Mouse (Mus musculus): ENCODE measurements at regions not wholly inside any gene's neighbourhood (a gene's known extent, or its start where the extent isn't known, plus 50 kb on each side); places are given as distances from the start of the nearest gene placed in this dataset.

DNA sequence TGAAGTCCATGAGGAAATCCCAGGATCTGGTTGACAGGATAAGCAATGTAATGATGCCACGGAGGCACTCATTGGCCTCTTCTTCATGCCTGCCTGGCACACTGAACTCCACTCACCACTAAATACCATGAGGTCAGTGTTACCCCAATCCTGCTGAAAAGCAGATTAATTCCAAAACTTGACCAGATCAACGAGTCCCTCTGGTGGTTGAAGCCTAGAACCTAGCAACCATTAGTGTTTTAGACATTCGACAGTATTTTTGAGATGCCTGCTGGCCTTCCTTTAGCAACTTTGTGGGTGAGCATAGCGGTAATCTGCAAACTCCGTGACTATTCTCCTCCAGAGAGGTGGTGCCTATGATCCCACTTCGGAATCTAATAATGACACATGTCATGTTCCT lies 92.3 kb upstream of the Prok2 start:
- no peak for DNase-seq

- no peak for DNase-seq
Observed at GRCm38 (mm10) chr6:99817245-99817644, 91.1 kb upstream of the Prok2 start.

DNA sequence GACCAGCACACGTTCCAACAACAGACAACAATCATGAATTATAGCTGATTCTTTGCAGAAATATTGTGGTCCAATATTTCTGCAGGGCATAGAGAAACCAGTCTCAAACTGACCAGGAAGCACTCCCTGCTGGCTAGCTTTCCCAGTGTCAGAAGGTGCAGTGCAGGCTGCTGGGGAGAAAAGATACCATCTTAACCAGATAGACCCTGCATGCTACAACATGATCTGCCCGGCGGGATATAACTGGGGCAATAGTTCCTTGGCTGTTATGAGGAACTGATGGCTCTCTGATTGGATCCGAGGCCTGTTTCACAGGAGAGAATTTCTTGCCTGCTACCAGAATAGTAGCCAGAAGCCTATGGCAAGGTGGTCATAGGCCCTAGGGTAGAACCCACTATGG lies 86.9 kb upstream of the Prok2 start:
- DNase-seq, result no peak

DNA sequence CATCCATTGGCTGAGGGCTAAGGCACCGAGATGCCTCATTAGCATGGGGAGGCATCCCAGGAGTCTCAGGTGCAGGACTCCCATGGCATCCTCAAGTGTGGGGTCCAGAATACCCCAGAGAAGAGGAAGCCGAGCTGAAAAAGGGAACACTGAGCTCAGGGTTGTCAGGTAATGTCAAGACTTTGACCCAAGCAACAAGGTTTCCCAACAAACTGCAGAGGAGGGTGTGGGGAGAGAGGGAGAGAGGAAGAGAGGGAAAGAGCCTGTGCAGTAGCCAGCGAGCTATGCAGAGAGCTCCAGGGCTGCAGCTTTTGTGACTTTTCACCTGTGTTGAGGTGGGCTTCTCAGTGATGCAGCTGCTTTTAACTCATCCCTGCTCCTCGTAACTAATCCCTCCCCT lies 85.7 kb upstream of the Prok2 start:
- DNase-seq, result no peak

GRCm38 (mm10) chr6:99810974-99811798 lies 85.0 kb upstream of the Prok2 start:
- DNase-seq, result peak; percentile 82

GRCm38 (mm10) chr6:99804905-99805245 lies 78.7 kb upstream of the Prok2 start:
- DNase-seq, result no peak

DNA sequence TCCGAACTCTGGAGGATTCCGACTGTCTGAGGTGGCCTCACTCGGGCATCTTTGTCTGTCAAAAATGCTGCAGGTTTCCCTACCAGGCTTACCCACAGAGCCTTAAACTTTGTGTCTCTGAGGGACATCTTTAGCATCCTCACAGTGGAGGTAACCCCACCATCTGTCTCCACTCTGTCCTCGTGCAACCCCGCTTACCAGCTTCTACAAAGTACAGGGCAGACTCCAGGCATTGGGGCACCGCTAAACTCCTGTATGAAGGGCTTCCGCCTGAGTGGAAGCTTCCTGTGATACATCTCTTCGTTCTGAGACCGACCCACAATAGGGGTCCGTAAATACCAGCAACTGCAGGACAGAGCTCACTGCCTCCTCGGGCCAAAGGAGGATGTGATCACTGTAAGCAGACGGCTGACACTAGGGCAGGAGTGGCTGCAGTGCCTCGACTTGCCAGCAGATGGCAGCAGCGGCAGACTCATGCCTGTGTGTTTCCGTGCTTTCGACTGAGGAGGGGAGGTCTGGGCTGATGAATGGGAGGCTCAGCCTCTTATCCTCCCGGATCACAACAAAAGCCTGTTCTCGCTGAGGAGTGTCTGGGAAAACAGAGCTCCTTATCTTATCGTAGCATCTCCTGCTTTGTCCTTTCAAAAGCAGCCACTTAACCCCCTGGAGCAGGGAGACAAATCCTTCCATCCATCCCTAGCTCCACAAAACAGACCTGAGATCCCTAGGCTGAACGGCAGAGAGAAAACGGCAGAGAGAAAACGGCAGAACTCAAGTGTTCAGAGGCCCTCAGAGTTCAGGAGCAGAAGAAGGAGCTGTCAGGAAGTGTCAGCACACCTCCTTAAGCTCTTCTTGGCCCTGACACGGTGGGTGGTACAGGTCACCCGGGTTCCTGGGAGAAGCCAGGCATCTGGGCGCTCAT lies 78.1 kb upstream of the Prok2 start:
- peak; percentile 94 for DNase-seq

- DNase-seq, result no peak
Observed at GRCm38 (mm10) chr6:99800919-99801318, 74.7 kb upstream of the Prok2 start.

GRCm38 (mm10) chr6:99800324-99800723 lies 74.1 kb upstream of the Prok2 start:
- DNase-seq, result no peak

- no peak for DNase-seq
Observed at GRCm38 (mm10) chr6:99796390-99796789, 70.2 kb upstream of the Prok2 start.

- DNase-seq, result no peak
Observed at GRCm38 (mm10) chr6:99793546-99793945, 67.4 kb upstream of the Prok2 start.

DNA sequence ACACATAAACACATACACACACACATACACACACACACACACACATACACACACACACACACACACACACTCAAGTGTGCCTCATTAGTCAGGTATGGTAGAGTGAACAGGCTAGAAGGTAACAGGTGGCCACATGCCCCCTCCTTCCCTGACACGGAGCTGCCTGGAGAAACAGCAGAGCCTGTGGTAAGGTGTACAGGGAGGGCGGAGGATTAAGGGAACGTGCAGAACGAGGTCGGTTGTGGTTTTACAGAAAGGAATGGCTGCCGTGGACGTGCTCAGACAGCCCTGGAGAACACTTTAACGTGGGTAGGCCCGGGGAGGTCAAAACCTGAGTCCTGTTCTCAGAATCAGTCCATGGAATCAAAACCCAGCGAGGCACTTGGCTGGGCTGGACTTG lies 66.2 kb upstream of the Prok2 start:
- no peak for DNase-seq

GRCm38 (mm10) chr6:99786977-99787376 lies 60.8 kb upstream of the Prok2 start:
- DNase-seq, result peak; percentile 19

- no peak for DNase-seq
Observed at GRCm38 (mm10) chr6:99785212-99785611, 59.0 kb upstream of the Prok2 start.

DNA sequence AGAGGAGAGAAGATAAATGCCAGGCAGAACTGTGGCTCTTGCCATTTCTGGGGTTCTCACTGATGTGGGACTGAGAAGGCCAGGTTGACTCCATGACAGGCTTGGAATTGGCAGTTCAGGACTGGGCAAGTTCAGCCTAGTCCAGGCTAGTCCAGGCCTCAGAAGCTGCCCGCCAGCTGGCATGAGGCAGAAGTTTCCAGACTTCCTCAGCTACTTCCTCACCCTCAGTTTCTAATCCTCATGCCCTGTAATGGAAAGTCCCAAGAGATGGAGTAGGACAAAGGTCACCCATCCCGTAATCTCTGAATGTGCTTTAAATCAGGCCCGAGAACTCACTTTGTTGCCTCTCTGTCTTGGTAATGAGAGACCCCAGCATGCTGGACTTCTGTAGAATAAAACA lies 58.6 kb upstream of the Prok2 start:
- DNase-seq, result no peak

DNA sequence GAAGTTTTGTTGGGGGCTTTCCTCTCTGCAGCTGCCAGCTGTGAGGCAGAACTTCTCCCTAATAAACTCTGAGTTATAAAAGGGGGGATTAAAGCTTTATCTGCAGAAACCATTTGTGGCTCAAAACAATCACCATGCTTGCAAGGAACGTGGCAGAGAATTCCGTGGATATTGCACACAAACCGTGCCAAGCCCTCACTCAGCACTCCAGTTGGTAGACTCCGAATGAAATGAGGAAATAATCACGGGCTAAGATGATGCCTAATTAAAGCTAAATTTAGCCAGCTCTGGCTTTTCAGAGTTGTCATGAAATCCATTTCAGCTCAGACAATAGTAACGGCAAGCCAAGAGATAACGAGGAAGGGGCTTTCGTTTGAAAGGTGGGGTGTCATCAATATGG lies 58.1 kb upstream of the Prok2 start:
- DNase-seq, result no peak

GRCm38 (mm10) chr6:99782996-99783395 lies 56.8 kb upstream of the Prok2 start:
- peak; percentile 41 for DNase-seq
